Comparison of ENCODE assay signal across 8 mouse cellular contexts in genomic region chr6:124755306-124755705, GRCm38 (mm10). TPM values are rescaled to one million over a fixed set of nuclear protein-coding genes. Genes with fewer than 3 reads are reported as not detected.
DNase-seq lines count a peak whose midpoint lies in the region; ATAC-seq and TF ChIP-seq lines count a peak whose summit lies in the region.

No protein-coding gene starts in this region.

- no peaks in the 10 kb centered on the region for H3K9me3 ChIP-seq in liver, embryonic 11.5 days (ENCODE audit: control insufficient read depth, low read length)

- H3K9ac ChIP-seq in liver, embryonic 11.5 days (ENCODE audit: low read depth, low read length) = peak overlapping the region; percentile 72

- peaks cover 7% of the 10 kb centered on the region for H3K4me1 ChIP-seq in cerebellum, adult 2 months (ENCODE audit: control insufficient read depth, insufficient read depth, low read length)
- peaks cover 10% of the 10 kb centered on the region for H3K4me1 ChIP-seq in testis, adult 2 months (ENCODE audit: control insufficient read depth, insufficient read depth, low read length)
- H3K4me1 ChIP-seq in liver, embryonic 11.5 days (replicated peaks; ENCODE audit: control insufficient read depth, insufficient read depth, low read length) = peaks cover 37% of the 10 kb centered on the region

- H3K27ac ChIP-seq in cerebellum, adult 2 months (ENCODE audit: insufficient read depth, low read length) = peak overlapping the region; percentile 85; the same call in 1 of the 2 replicates
- no peak overlapping the region for H3K27ac ChIP-seq in testis, adult 2 months (ENCODE audit: control insufficient read depth, insufficient read depth, low read depth, low read length)
- no peak overlapping the region; the same call in 1 of the 2 replicates for H3K27ac ChIP-seq in liver, embryonic 11.5 days (ENCODE audit: low read depth, low read length)

- H3K4me2 ChIP-seq in liver, embryonic 11.5 days = peak overlapping the region; percentile 68

- H3K27me3 ChIP-seq in cerebellum, adult 2 months (ENCODE audit: control insufficient read depth, insufficient read depth, low read length) = no peaks in the 10 kb centered on the region
- no peaks in the 10 kb centered on the region; the same call in 1 of the 2 replicates for H3K27me3 ChIP-seq in testis, adult 2 months (ENCODE audit: control insufficient read depth, insufficient read depth, low read length)
- peaks cover 16% of the 10 kb centered on the region for H3K27me3 ChIP-seq in liver, embryonic 11.5 days (replicated peaks; ENCODE audit: control insufficient read depth, insufficient read depth, low read length)

- H3K4me3 ChIP-seq in cerebellum, adult 2 months (replicated peaks; ENCODE audit: insufficient read depth, low read depth, low read length) = peak overlapping the region; percentile 95
- H3K4me3 ChIP-seq in testis, adult 2 months (ENCODE audit: control insufficient read depth, low read depth, low read length) = peak overlapping the region; percentile 83
- peak overlapping the region; percentile 68 for H3K4me3 ChIP-seq in liver, embryonic 11.5 days (ENCODE audit: low read depth, low read length)

- no peak for ATAC-seq in liver, embryonic 11.5 days (replicated peaks; ENCODE audit: low FRiP score)
- no peak for ATAC-seq in activated CD4-positive, CD25-positive, alpha-beta regulatory T cell, adult 4 months

- TF ChIP-seq CTCF in cerebellum, adult 2 months (IDR thresholded peaks at IDR 0.05; ENCODE audit: borderline replicate concordance, insufficient read depth, low read depth, low read length) = no peak
- no peak for TF ChIP-seq CTCF in testis, adult 2 months (IDR thresholded peaks at IDR 0.05; ENCODE audit: control insufficient read depth, insufficient read depth, insufficient replicate concordance, low read depth, low read length)

- no peak for TF ChIP-seq POLR2A in cerebellum, adult 2 months (IDR thresholded peaks at IDR 0.05; ENCODE audit: borderline replicate concordance, insufficient read depth, low read length)
- no peak for TF ChIP-seq POLR2A in testis, adult 2 months (IDR thresholded peaks at IDR 0.05; ENCODE audit: control insufficient read depth, low read depth, low read length)

- H3K36me3 ChIP-seq in testis, adult 2 months (ENCODE audit: control insufficient read depth, insufficient read depth, low read length) = no peaks in the 10 kb centered on the region
- H3K36me3 ChIP-seq in liver, embryonic 11.5 days (ENCODE audit: control insufficient read depth, insufficient read depth, low read length) = no peaks in the 10 kb centered on the region

- WGBS in cerebellum, adult 2 months = 1% methylated on average over 3 of the region's 3 CpGs
- 12% methylated on average over 3 of the region's 3 CpGs for WGBS in liver, embryonic 11.5 days

- no peak for DNase-seq in cerebellum, adult 2 months
- no peak for DNase-seq in cerebellum, adult 18-20 months
- DNase-seq in testis, postnatal 14 days (ENCODE audit: low spot score) = no peak
- DNase-seq in liver, embryonic 11.5 days (ENCODE audit: low spot score) = no peak
- no peak for DNase-seq in spleen, adult 18-20 months
- no peak for DNase-seq in adrenal gland, postnatal 4 days (ENCODE audit: low spot score in 2 of 2)

RNA-seq across cellular contexts. Expression of gene Gm45234, which starts 0.5 kb away (rescaled TPM):
- not detected in 2 replicates for polyA plus RNA-seq in cerebellum, adult 2 months (2012; rRNA removed)
- polyA plus RNA-seq in testis, adult 2 months (2012; rRNA removed) = 0.05 TPM in 1 of 2 replicates, not detected in the other
- 0.15 TPM in 1 of 2 replicates, not detected in the other for polyA plus RNA-seq in liver, embryonic 11.5 days (2014; fragmentation: Nextera tagmentation; extraction: Ambion mirVana)
- not detected for polyA plus RNA-seq in activated CD4-positive, CD25-positive, alpha-beta regulatory T cell, adult 4 months (2017; shearing (Covaris generic))
- total RNA-seq in adrenal gland, postnatal 4 days (2021) = 1 to 10 TPM in 1 of 2 experiments, not detected in 1; 2.2 TPM

RNA-seq across cellular contexts. Expression of gene Atn1, which starts 1.0 kb away (rescaled TPM):
- 83.5 and 90.3 TPM in 2 replicates for polyA plus RNA-seq in cerebellum, adult 2 months (2012; rRNA removed)
- 69.3 and 76.1 TPM in 2 replicates for polyA plus RNA-seq in testis, adult 2 months (2012; rRNA removed)
- polyA plus RNA-seq in liver, embryonic 11.5 days (2014; fragmentation: Nextera tagmentation; extraction: Ambion mirVana) = 4.4 and 5.5 TPM in 2 replicates
- 1 to 10 TPM; 3.3 to 5.7 TPM for polyA plus RNA-seq in activated CD4-positive, CD25-positive, alpha-beta regulatory T cell, adult 4 months (2017; shearing (Covaris generic))
- total RNA-seq in adrenal gland, postnatal 4 days (2021) = 100 to 1,000 TPM in 1 of 2 experiments, 10 to 100 TPM in 1; 99.7 to 111 TPM

RNA-seq across cellular contexts. Expression of gene Grcc10, which starts 14.1 kb away (rescaled TPM):
- polyA plus RNA-seq in cerebellum, adult 2 months (2012; rRNA removed) = 320 and 329 TPM in 2 replicates
- 207 and 220 TPM in 2 replicates for polyA plus RNA-seq in testis, adult 2 months (2012; rRNA removed)
- 147 and 167 TPM in 2 replicates for polyA plus RNA-seq in liver, embryonic 11.5 days (2014; fragmentation: Nextera tagmentation; extraction: Ambion mirVana)
- 100 to 1,000 TPM; 529 to 630 TPM for polyA plus RNA-seq in activated CD4-positive, CD25-positive, alpha-beta regulatory T cell, adult 4 months (2017; shearing (Covaris generic))
- total RNA-seq in adrenal gland, postnatal 4 days (2021) = 100 to 1,000 TPM; 313 TPM

RNA-seq across cellular contexts. Expression of gene Eno2, which starts 14.2 kb away (rescaled TPM):
- 888 and 918 TPM in 2 replicates for polyA plus RNA-seq in cerebellum, adult 2 months (2012; rRNA removed)
- 0.51 and 0.63 TPM in 2 replicates for polyA plus RNA-seq in testis, adult 2 months (2012; rRNA removed)
- polyA plus RNA-seq in liver, embryonic 11.5 days (2014; fragmentation: Nextera tagmentation; extraction: Ambion mirVana) = 2.1 and 2.6 TPM in 2 replicates
- polyA plus RNA-seq in activated CD4-positive, CD25-positive, alpha-beta regulatory T cell, adult 4 months (2017; shearing (Covaris generic)) = 1 to 10 TPM; 4.4 to 4.7 TPM
- 10 to 100 TPM; 17.9 to 28.3 TPM for total RNA-seq in adrenal gland, postnatal 4 days (2021)

RNA-seq across cellular contexts. Expression of gene Ptpn6, which starts 16.8 kb away (rescaled TPM):
- 2.2 and 2.4 TPM in 2 replicates for polyA plus RNA-seq in cerebellum, adult 2 months (2012; rRNA removed)
- polyA plus RNA-seq in testis, adult 2 months (2012; rRNA removed) = 1.4 and 1.9 TPM in 2 replicates
- 49.5 and 50.3 TPM in 2 replicates for polyA plus RNA-seq in liver, embryonic 11.5 days (2014; fragmentation: Nextera tagmentation; extraction: Ambion mirVana)
- 100 to 1,000 TPM; 138 to 144 TPM for polyA plus RNA-seq in activated CD4-positive, CD25-positive, alpha-beta regulatory T cell, adult 4 months (2017; shearing (Covaris generic))
- total RNA-seq in adrenal gland, postnatal 4 days (2021) = 1 to 10 TPM; 8.3 to 8.4 TPM

Comparison
In these comparisons a context has a peak if more than half of its experiments do, and no peak if none do; other contexts are left out.
1. RNA of gene Atn1, which starts 1.0 kb away (polyA plus RNA-seq): 83.5 to 90.3 TPM in cerebellum, adult 2 months and 69.3 to 76.1 TPM in testis, adult 2 months; 3.3 to 5.7 TPM in activated CD4-positive, CD25-positive, alpha-beta regulatory T cell, adult 4 months and 4.4 to 5.5 TPM in liver, embryonic 11.5 days; every median in the first group is over 10 times any median in the second.
2. Peak in every context shown above with its lines, with median percentiles within 50 percentile points of each other: H3K4me3 ChIP-seq.